In genomic region chr15:95803484-95803883, GRCm38 (mm10) we compare ENCODE assay signal across 22 mouse cellular contexts. TPM values are rescaled to one million over a fixed set of nuclear protein-coding genes. Genes with fewer than 3 reads are reported as not detected.
A peak's percentile ranks its signal among the peaks of the same experiment; 100 is the strongest.
DNase-seq lines count a peak whose midpoint lies in the region; ATAC-seq and TF ChIP-seq lines count a peak whose summit lies in the region.
"Had no signal": no experiment of that assay in that cellular context is flagged by ENCODE, and none has a peak within 500 bp of the region (broad histone marks: within the 10 kb centered on the region; RNA-seq: fewer than 3 reads in every experiment).

No protein-coding gene starts in this region.

- no peaks in the 10 kb centered on the region for H3K27me3 ChIP-seq in heart, embryonic 13.5 days (replicated peaks)
- no peaks in the 10 kb centered on the region for H3K27me3 ChIP-seq in lung, postnatal 0 days (replicated peaks; ENCODE audit: insufficient read depth, low read length)
- H3K27me3 ChIP-seq in E14TG2a.4 (ENCODE audit: insufficient read depth, low read length) (no peaks in the 10 kb centered on the region), myocyte (ENCODE audit: control insufficient read depth, insufficient read depth, insufficient read length) (no peaks in the 10 kb centered on the region)
- H3K27me3 ChIP-seq: CH12.LX; embryonic facial prominence, embryonic 15.5 days; kidney, embryonic 15.5 days; midbrain, embryonic 15.5 days; neural tube, embryonic 12.5 days had no signal

- intact Hi-C loops in heart, postnatal 36 days (cut with DNase I) = no loop called here

- TF ChIP-seq POLR2A in myocyte (IDR thresholded peaks at IDR 0.05; ENCODE audit: insufficient read length, low read depth) = no peak

- no peak overlapping the region for H3K9ac ChIP-seq in heart, embryonic 13.5 days
- H3K9ac ChIP-seq in lung, postnatal 0 days (replicated peaks; ENCODE audit: low read depth) = no peak overlapping the region
- H3K9ac ChIP-seq: embryonic facial prominence, embryonic 15.5 days; kidney, embryonic 15.5 days; liver, embryonic 14.5 days; midbrain, embryonic 15.5 days; neural tube, embryonic 12.5 days had no signal

- H3K4me3 ChIP-seq in heart, embryonic 13.5 days = no peak overlapping the region
- H3K4me3 ChIP-seq in lung, postnatal 0 days (ENCODE audit: low read depth, low read length) = no peak overlapping the region
- H3K4me3 ChIP-seq in E14TG2a.4 (replicated peaks; ENCODE audit: low read length) = peak overlapping the region; percentile 46; the same call in 1 of the 2 replicates
- H3K4me3 ChIP-seq in myocyte = peak overlapping the region; percentile 1
- H3K4me3 ChIP-seq: embryonic facial prominence, embryonic 15.5 days; kidney, embryonic 15.5 days; midbrain, embryonic 10.5 days; midbrain, embryonic 15.5 days; neural tube, embryonic 12.5 days had no signal

- no peak for TF ChIP-seq EP300 in lung, postnatal 0 days (IDR thresholded peaks at IDR 0.05)

- H3K79me2 ChIP-seq in myocyte (ENCODE audit: control insufficient read depth, insufficient read depth) = peaks cover 64% of the 10 kb centered on the region

- peaks cover 52% of the 10 kb centered on the region for H3K4me1 ChIP-seq in heart, embryonic 13.5 days
- H3K4me1 ChIP-seq in lung, postnatal 0 days (ENCODE audit: insufficient read depth, low read depth, low read length) = peaks cover 22% of the 10 kb centered on the region; the same call in 1 of the 2 replicates
- peaks cover 79% of the 10 kb centered on the region for H3K4me1 ChIP-seq in E14TG2a.4 (replicated peaks; ENCODE audit: low read depth, low read length)

- H3ac ChIP-seq in myocyte (ENCODE audit: control insufficient read depth, insufficient read length) = no peak overlapping the region

- H3K4me2 ChIP-seq in heart, embryonic 13.5 days = no peak overlapping the region
- H3K4me2 ChIP-seq in lung, postnatal 0 days (replicated peaks; ENCODE audit: low read depth, low read length) = no peak overlapping the region
- H3K4me2 ChIP-seq in myocyte (ENCODE audit: low read depth) = peak overlapping the region; percentile 91
- H3K4me2 ChIP-seq: midbrain, embryonic 15.5 days; neural tube, embryonic 12.5 days had no signal

- 90% methylated on average over 3 of the region's 3 CpGs for WGBS in heart, embryonic 13.5 days
- WGBS in lung, postnatal 0 days = 71% methylated on average over 3 of the region's 3 CpGs

- H3K36me3 ChIP-seq in heart, embryonic 13.5 days = peaks cover 12% of the 10 kb centered on the region
- H3K36me3 ChIP-seq in lung, postnatal 0 days (ENCODE audit: insufficient read depth, low read length) = no peaks in the 10 kb centered on the region
- H3K36me3 ChIP-seq in E14TG2a.4 (ENCODE audit: insufficient read depth, low read length) (peaks cover 7% of the 10 kb centered on the region; the same call in 1 of the 2 replicates), myocyte (ENCODE audit: control insufficient read depth, insufficient read depth) (no peaks in the 10 kb centered on the region)
- H3K36me3 ChIP-seq: G1E; midbrain, embryonic 15.5 days; neural tube, embryonic 12.5 days had no signal

- H3K27ac ChIP-seq in heart, embryonic 13.5 days (replicated peaks) = peak overlapping the region; percentile 84; the same call in 1 of the 2 replicates
- H3K27ac ChIP-seq in lung, postnatal 0 days (ENCODE audit: low read length) = peak overlapping the region; percentile 83; the same call in 1 of the 2 replicates
- H3K27ac ChIP-seq: liver, embryonic 14.5 days; midbrain, embryonic 15.5 days; neural tube, embryonic 12.5 days had no signal

- H3K9me3 ChIP-seq in heart, embryonic 13.5 days = no peaks in the 10 kb centered on the region
- H3K9me3 ChIP-seq in lung, postnatal 0 days (ENCODE audit: low read length) = no peaks in the 10 kb centered on the region
- no peaks in the 10 kb centered on the region for H3K9me3 ChIP-seq in E14TG2a.4 (ENCODE audit: low read length)
- H3K9me3 ChIP-seq: embryonic facial prominence, embryonic 15.5 days; G1E; kidney, embryonic 15.5 days; midbrain, embryonic 10.5 days; midbrain, embryonic 15.5 days; neural tube, embryonic 12.5 days had no signal

- no peak for TF ChIP-seq CTCF in lung, postnatal 0 days (IDR thresholded peaks at IDR 0.05)
- TF ChIP-seq CTCF in E14TG2a.4 (conservative IDR thresholded peaks at IDR 0.05; ENCODE audit: low read length) = no peak

- no peak for DNase-seq in heart, postnatal 36 days
- no peak for DNase-seq in lung, postnatal 0 days (ENCODE audit: low spot score)
- DNase-seq in lung, postnatal 14 days = no peak
- DNase-seq in ovary, adult 18-20 months (ENCODE audit: low spot score) = no peak
- DNase-seq: B cell, adult 2 months; cerebellum, adult 18-20 months; liver; right cerebral cortex, postnatal 4 days; thymus, postnatal 14 days had no signal

- ATAC-seq in heart, embryonic 13.5 days (ENCODE audit: extremely low read depth, insufficient number of reproducible peaks, low FRiP score, low TSS enrichment) = no peak
- ATAC-seq in lung, postnatal 0 days = no peak
- ATAC-seq: forebrain, embryonic 14.5 days; hindbrain, embryonic 16.5 days; midbrain, embryonic 15.5 days had no signal

TF ChIP-seq in myocyte, 11 proteins besides CTCF, POLR2A, EP300 and RAD21:
- TF ChIP-seq TCF3 (IDR thresholded peaks at IDR 0.05; ENCODE audit: insufficient read length, low read depth) = no peak
- peak; percentile 54 for TF ChIP-seq USF1 (IDR thresholded peaks at IDR 0.05; ENCODE audit: low read depth)

RNA-seq across cellular contexts. Expression of gene Ano6, which starts 12.8 kb away (rescaled TPM):
- polyA plus RNA-seq in heart, embryonic 13.5 days (2015; fragmentation: Nextera tagmentation; extraction: Ambion mirVana) = 28.8 and 31.0 TPM in 2 replicates
- total RNA-seq in heart, postnatal 36 days (2021) = 10 to 100 TPM; 20.6 to 23.0 TPM
- polyA plus RNA-seq in lung, postnatal 0 days (2015; fragmentation: Nextera tagmentation; extraction: Ambion mirVana) = 37.5 and 38.9 TPM in 2 replicates
- 54.5 TPM for polyA plus RNA-seq in myocyte (2012; fragmentation: generic; extraction: Trizol)

Comparison
In these comparisons a context has a peak if more than half of its experiments do, and no peak if none do; other contexts are left out.
1. H3K4me3 ChIP-seq: peak in E14TG2a.4 (single experiment) and myocyte (single experiment); none in heart, embryonic 13.5 days (single experiment) and lung, postnatal 0 days (single experiment).